Mouse (Mus musculus) CH12.LX (cell line): ENCODE results near the gene Calml3. TPM values are rescaled to one million over a fixed set of nuclear protein-coding genes. Genes with fewer than 3 reads are reported as not detected.

Experiments
- DNase-seq: peaks from one replicate; pipeline ENCODE4 v3.0.0-alpha.2; 2013; ENCODE audit errors: extremely low read depth
- H3K27ac ChIP-seq: 2 replicates; pipeline ENCODE4 v1.5.1; 2012; ENCODE audit warnings: low read depth, mild to moderate bottlenecking, control low read depth, moderate library complexity; ENCODE audit not compliant: insufficient read depth
- H3K27me3 ChIP-seq: replicated peaks from 2 replicates; pipeline ENCODE3; 2012; ENCODE audit warnings: inconsistent platforms
- H3K36me3 ChIP-seq, 2 experiments: replicated peaks in 1 of 2; 2 replicates each; pipeline versions ENCODE3 to v1.6.1; 2012; ENCODE audit warnings: inconsistent platforms in 1 of 2, low read length in 1 of 2, mild to moderate bottlenecking in 1 of 2, mixed read lengths in 1 of 2, moderate library complexity in 1 of 2; ENCODE audit not compliant: control insufficient read depth in 1 of 2, insufficient read depth in 1 of 2
- H3K4me1 ChIP-seq, 2 experiments: 2 replicates each; pipeline ENCODE4 v1.6.1; 2012; ENCODE audit warnings: inconsistent platforms in 1 of 2, moderate library complexity in 1 of 2; ENCODE audit not compliant: insufficient read depth in 2 of 2, control insufficient read depth in 1 of 2
- H3K4me2 ChIP-seq: 2 replicates; pipeline ENCODE4 v1.6.1; 2012; ENCODE audit warnings: low read depth, mild to moderate bottlenecking, control low read depth; ENCODE audit not compliant: poor library complexity, insufficient read depth, severe bottlenecking
- H3K4me3 ChIP-seq, 3 experiments: fragments of 150-350 bp in 1 of 3; sonication (generic) in 1 of 3; replicated peaks in 1 of 3; 2 replicates each; pipeline versions ENCODE3 to v1.5.1; 2011 to 2012; ENCODE audit warnings: low read depth in 2 of 3, low read length in 2 of 3, mild to moderate bottlenecking in 2 of 3, moderate library complexity in 2 of 3, control low read depth in 1 of 3, improper control_type of control experiment in 1 of 3, inconsistent platforms in 1 of 3, mixed read lengths in 1 of 3; ENCODE audit not compliant: poor library complexity in 1 of 3
- H3K79me2 ChIP-seq: replicated peaks from 2 replicates; pipeline ENCODE4 v1.6.1; 2012; ENCODE audit warnings: mild to moderate bottlenecking, moderate library complexity; ENCODE audit not compliant: control insufficient read depth, poor library complexity, insufficient read depth, severe bottlenecking; ENCODE audit errors: extremely low read depth
- H3K9ac ChIP-seq: 2 replicates; pipeline ENCODE4 v1.6.1; 2012; ENCODE audit warnings: low read depth, mild to moderate bottlenecking, control low read depth, moderate library complexity; ENCODE audit not compliant: insufficient read depth
- H3K9me3 ChIP-seq: replicated peaks from 2 replicates; pipeline ENCODE3; 2012; ENCODE audit warnings: low read length, inconsistent platforms, mixed read lengths
- CHD1 ChIP-seq: IDR thresholded peaks from 2 replicates; pipeline ENCODE4 v1.6.1; 2012; ENCODE audit warnings: low read depth, low read length, improper control_type of control experiment, inconsistent platforms
- CHD2 ChIP-seq: IDR thresholded peaks from 2 replicates; pipeline ENCODE4 v1.6.1; 2011; ENCODE audit warnings: low read length, improper control_type of control experiment
- EP300 ChIP-seq: IDR thresholded peaks from 2 replicates; pipeline ENCODE4 v1.6.1; 2011; ENCODE audit warnings: low read length, improper control_type of control experiment
- JUND ChIP-seq: conservative IDR thresholded peaks from 2 replicates; pipeline ENCODE4 v1.6.1; 2011; ENCODE audit warnings: low read depth, low read length, improper control_type of control experiment
- MAFK ChIP-seq: IDR thresholded peaks from 2 replicates; pipeline ENCODE4 v1.6.1; 2011; ENCODE audit warnings: low read length, improper control_type of control experiment; ENCODE audit not compliant: insufficient replicate concordance
- MAZ ChIP-seq: IDR thresholded peaks from 2 replicates; pipeline ENCODE4 v1.6.1; 2012; ENCODE audit warnings: low read depth, mild to moderate bottlenecking, inconsistent platforms, low read length, improper control_type of control experiment, moderate library complexity
- MXI1 ChIP-seq: IDR thresholded peaks from 2 replicates; pipeline ENCODE4 v1.6.1; 2011; ENCODE audit warnings: mild to moderate bottlenecking, low read depth, low read length, improper control_type of control experiment
- MYC ChIP-seq: IDR thresholded peaks from 2 replicates; pipeline ENCODE4 v1.6.1; 2011; ENCODE audit warnings: low read depth, mild to moderate bottlenecking, improper control_type of control experiment, low read length
- NELFE ChIP-seq: IDR thresholded peaks from 2 replicates; pipeline ENCODE4 v1.6.1; 2011; ENCODE audit warnings: low read depth, low read length, improper control_type of control experiment
- NRF1 ChIP-seq: IDR thresholded peaks from 2 replicates; pipeline ENCODE4 v1.6.1; 2014; ENCODE audit warnings: low read depth, mild to moderate bottlenecking, inconsistent platforms, low read length, improper control_type of control experiment, moderate library complexity
- PAX5 ChIP-seq: IDR thresholded peaks from 2 replicates; pipeline ENCODE4 v1.6.1; 2012; ENCODE audit warnings: low read length, inconsistent platforms, mixed read lengths
- POLR2AphosphoS2 ChIP-seq: IDR thresholded peaks from 2 replicates; pipeline ENCODE4 v1.6.1; 2011; ENCODE audit warnings: low read depth, low read length, improper control_type of control experiment
- RCOR1 ChIP-seq: conservative IDR thresholded peaks from 2 replicates; pipeline ENCODE4 v1.6.1; 2012; ENCODE audit warnings: low read depth, mild to moderate bottlenecking, inconsistent platforms, low read length, improper control_type of control experiment
- SIN3A ChIP-seq: IDR thresholded peaks from 2 replicates; pipeline ENCODE4 v1.6.1; 2012; ENCODE audit warnings: low read length, improper control_type of control experiment, inconsistent platforms
- TBP ChIP-seq: conservative IDR thresholded peaks from 2 replicates; pipeline ENCODE4 v1.6.1; 2011; ENCODE audit warnings: low read depth, low read length, improper control_type of control experiment
- TCF12 ChIP-seq: IDR thresholded peaks from 2 replicates; pipeline ENCODE4 v1.6.1; 2014; ENCODE audit warnings: low read depth, mild to moderate bottlenecking, inconsistent platforms, low read length, improper control_type of control experiment
- UBTF ChIP-seq: IDR thresholded peaks from 2 replicates; pipeline ENCODE4 v1.6.1; 2012; ENCODE audit warnings: low read depth, mild to moderate bottlenecking, inconsistent platforms, low read length, improper control_type of control experiment, moderate library complexity
- USF1 ChIP-seq: IDR thresholded peaks from 2 replicates; pipeline ENCODE4 v1.6.1; 2014; ENCODE audit warnings: low read depth, mild to moderate bottlenecking, inconsistent platforms, low read length, improper control_type of control experiment
- ZC3H11A ChIP-seq: IDR thresholded peaks from 2 replicates; pipeline ENCODE4 v1.6.1; 2012; ENCODE audit warnings: low read depth, mild to moderate bottlenecking, inconsistent platforms, low read length, improper control_type of control experiment
- ZMIZ1 ChIP-seq: IDR thresholded peaks from 2 replicates; pipeline ENCODE4 v1.6.1; 2012; ENCODE audit warnings: low read depth, mild to moderate bottlenecking, inconsistent platforms, low read length, improper control_type of control experiment
- dilution Hi-C: fragments of 300-500 bp; cut with MboI; formaldehyde crosslinking; loops from 2 replicates; pipeline ENCODE4 v1.14.3; 2020; ENCODE audit warnings: low sequenced_read_pairs; ENCODE audit not compliant: extremely low pct_unique_long_range_greater_than_20kb, extremely low pct_ligation_motif_present
- in situ Hi-C: fragments of 300-500 bp; cut with MboI; formaldehyde crosslinking; loops from 3 replicates; pipeline ENCODE4 v1.14.3; 2019; ENCODE audit warnings: low sequenced_read_pairs, low pct_ligation_motif_present, low pct_unique_long_range_greater_than_20kb, mixed read lengths
- polyA plus RNA-seq: library from polyadenylated mRNA; unstranded; fragments of >175 nt; gene quantifications from 2 replicates; pipeline ENCODE4 v1.2.1, GENCODE M21; 2012; ENCODE audit warnings: low read depth; ENCODE audit not compliant: insufficient read length
- total RNA-seq, 2 experiments: library from RNA; depleted of rRNA; stranded (reverse); fragments of 300-350 nt in 1 of 2; fragments of >200 nt in 1 of 2; gene quantifications; 2 replicates each; pipeline ENCODE4 v1.2.3; 2012 to 2014

The Calml3 gene
- total and polyA plus RNA-seq, 3 experiments, result not detected

DNA sequence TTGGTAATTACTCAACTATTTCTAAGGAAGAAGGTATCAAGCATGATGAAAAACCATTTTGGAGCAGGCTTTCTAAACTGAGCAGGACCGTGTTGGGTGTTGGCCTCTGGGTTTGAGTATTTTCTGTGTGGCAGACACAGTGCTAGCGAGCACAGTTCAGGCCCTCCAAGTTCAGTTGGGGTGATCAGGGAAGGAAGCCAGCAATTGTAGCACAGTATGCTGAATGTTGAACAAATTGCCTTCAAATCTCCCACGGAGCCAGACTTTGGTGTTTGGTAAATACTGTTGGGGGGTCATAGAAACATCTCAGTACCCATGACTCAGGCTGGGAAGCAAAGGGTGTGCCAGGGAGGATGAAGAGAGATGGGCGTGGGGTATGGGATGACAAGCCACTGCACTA lies 43.0 kb downstream of the Calml3 start:
- in situ Hi-C loops, result loop anchor here (25.0 kb wide), 1 partner anchor 126 kb away; no protein-coding TSS in a partner anchor

DNA sequence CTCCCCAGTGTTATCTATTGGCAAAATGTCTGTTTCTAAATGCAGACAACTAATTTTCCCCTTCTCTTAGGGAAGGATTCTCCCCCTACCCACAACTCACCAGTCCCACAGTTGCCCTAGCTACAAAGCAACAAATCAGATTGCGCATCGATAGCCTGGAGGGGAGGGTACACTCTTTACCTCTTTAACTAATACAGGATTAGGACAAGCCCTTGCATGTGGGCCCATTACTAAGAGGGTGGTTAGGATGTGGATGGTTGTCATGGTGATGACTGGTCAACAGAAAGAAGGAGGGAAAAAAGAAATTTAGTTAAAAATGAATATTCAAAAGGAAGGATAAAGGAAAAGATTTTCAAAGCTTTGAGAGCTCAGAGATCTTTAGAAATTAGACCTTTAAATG lies 45.8 kb downstream of the Calml3 start:
- Histone ChIP-seq H3K4me1 (no peaks in the 10 kb centered on the region), H3K79me2 (no peaks in the 10 kb centered on the region)
- TF ChIP-seq TCF12 (no peak), CHD2 (no peak), MAFK (no peak), RCOR1 (no peak), PAX5 (no peak), TBP (no peak), NELFE (no peak), MYC (no peak), MXI1 (no peak), ZC3H11A (no peak), POLR2AphosphoS2 (no peak), ZMIZ1 (no peak), MAZ (no peak)
- TF ChIP-seq, all 38 proteins: peak for 0
- no peaks in the 10 kb centered on the region for H3K27me3 ChIP-seq
- no peak for DNase-seq
- H3K9ac ChIP-seq, result no peak overlapping the region
- H3K4me3 ChIP-seq, result no peak overlapping the region
- no peak overlapping the region for H3K4me2 ChIP-seq
- H3K9me3 ChIP-seq, result no peaks in the 10 kb centered on the region
- in situ Hi-C loops, result loop anchor here (25.0 kb wide), 1 partner anchor 129 kb away; no protein-coding TSS in a partner anchor
- no peaks in the 10 kb centered on the region for H3K36me3 ChIP-seq
- no peak overlapping the region for H3K27ac ChIP-seq
- dilution Hi-C loops, result no loop called here

More for the DNA sequence above, 43.0 kb downstream of the Calml3 start:
- Histone ChIP-seq H3K79me2 (no peaks in the 10 kb centered on the region), H3K9me3 (no peaks in the 10 kb centered on the region), H3K9ac (no peak overlapping the region)
- no peak for TF ChIP-seq UBTF
- no peak for TF ChIP-seq NRF1
- no peak for TF ChIP-seq SIN3A
- no peak for TF ChIP-seq USF1
- TF ChIP-seq CHD1, result no peak
- no peak for TF ChIP-seq EP300
- no peak for TF ChIP-seq NELFE
- no peak for TF ChIP-seq CHD2
- no peak for TF ChIP-seq PAX5
- TF ChIP-seq JUND, result no peak
- TF ChIP-seq ZC3H11A, result no peak
- no peak for TF ChIP-seq TCF12
- TF ChIP-seq, all 38 proteins: peak for 0
- Histone ChIP-seq H3K36me3 (no peaks in the 10 kb centered on the region), H3K27me3 (no peaks in the 10 kb centered on the region), H3K4me1 (no peaks in the 10 kb centered on the region), H3K4me3 (no peak overlapping the region), H3K27ac (no peak overlapping the region), H3K4me2 (no peak overlapping the region)
- dilution Hi-C loops, result no loop called here
- no peak for DNase-seq
